22 mouse cellular contexts compared by ENCODE assay signal in the genomic region with DNA sequence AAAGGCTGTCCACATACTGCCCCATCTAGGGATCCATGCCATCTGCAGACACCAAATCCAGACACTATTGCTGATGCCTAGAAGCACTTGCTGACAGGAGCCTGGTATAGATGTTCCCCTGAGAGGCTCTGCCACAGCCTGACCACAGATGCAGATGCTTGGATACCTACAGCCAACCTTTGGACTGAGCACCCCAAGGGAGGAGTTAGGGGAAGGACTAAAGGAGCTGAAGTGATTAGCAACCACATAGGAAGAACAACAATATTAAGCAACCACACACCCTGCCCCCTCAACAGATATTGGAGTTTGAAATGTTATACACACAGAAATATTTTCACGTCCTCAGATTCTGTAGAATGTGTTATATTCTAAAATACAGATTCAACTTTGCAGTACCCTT.
"Had no signal": no experiment of that assay in that cellular context is flagged by ENCODE, and none has a peak within 500 bp of the region (broad histone marks: within the 10 kb centered on the region; RNA-seq: fewer than 3 reads in every experiment).

No protein-coding gene starts in this region.

- H3K4me1 ChIP-seq: heart, embryonic 13.5 days; heart, embryonic 15.5 days; hindbrain, embryonic 13.5 days; hindbrain, embryonic 15.5 days; limb, embryonic 10.5 days; limb, embryonic 12.5 days had no signal

- H3K9ac ChIP-seq: heart, embryonic 13.5 days; heart, embryonic 15.5 days; hindbrain, embryonic 13.5 days; hindbrain, embryonic 15.5 days; limb, embryonic 12.5 days; liver, embryonic 14.5 days had no signal

- DNase-seq: gastrocnemius, postnatal 14 days; gastrocnemius, postnatal 36 days; heart, adult 11 months; heart, adult 2 months; heart, postnatal 14 days; heart, postnatal 36 days; kidney, adult 18-20 months; kidney, adult 8-10 months; kidney, postnatal 10 days; kidney, postnatal 25 days; kidney, postnatal 4 days had no signal

- H3K27me3 ChIP-seq: heart, embryonic 13.5 days; heart, embryonic 15.5 days; hindbrain, embryonic 13.5 days; hindbrain, embryonic 15.5 days; limb, embryonic 12.5 days had no signal

- ATAC-seq: hindbrain, postnatal 0 days had no signal

- H3K9me3 ChIP-seq: heart, embryonic 13.5 days; heart, embryonic 15.5 days; hindbrain, embryonic 13.5 days; hindbrain, embryonic 15.5 days; limb, embryonic 10.5 days; limb, embryonic 12.5 days had no signal

- H3K27ac ChIP-seq: heart, adult 2 months; heart, embryonic 13.5 days; heart, embryonic 15.5 days; hindbrain, embryonic 13.5 days; hindbrain, embryonic 15.5 days; hindbrain, postnatal 0 days; layer of hippocampus, adult 2 months; left cerebral cortex, adult 2 months; limb, embryonic 10.5 days; limb, embryonic 12.5 days; liver, embryonic 14.5 days had no signal

- H3K36me3 ChIP-seq: heart, embryonic 13.5 days; heart, embryonic 15.5 days; hindbrain, embryonic 13.5 days; hindbrain, embryonic 15.5 days; limb, embryonic 10.5 days; limb, embryonic 12.5 days had no signal

- H3K4me3 ChIP-seq: heart, adult 2 months; heart, embryonic 13.5 days; heart, embryonic 15.5 days; hindbrain, embryonic 13.5 days; hindbrain, embryonic 15.5 days; layer of hippocampus, adult 2 months; left cerebral cortex, adult 2 months; limb, embryonic 10.5 days; limb, embryonic 12.5 days had no signal

- H3K4me2 ChIP-seq: heart, embryonic 11.5 days; heart, embryonic 13.5 days; heart, embryonic 15.5 days; hindbrain, embryonic 13.5 days; hindbrain, embryonic 15.5 days; limb, embryonic 12.5 days had no signal
